Mouse (Mus musculus) ES-E14 (cell line): ENCODE results near the gene Cmah.

Experiments used
- CHD2 ChIP-seq: IDR thresholded peaks from 2 replicates; pipeline ENCODE4 v1.6.1; 2014; ENCODE audit warnings: mild to moderate bottlenecking, low read depth, low read length, inconsistent platforms
- HCFC1 ChIP-seq: IDR thresholded peaks from 2 replicates; pipeline ENCODE4 v1.6.1; 2012; ENCODE audit warnings: low read length, inconsistent platforms, borderline replicate concordance; ENCODE audit not compliant: insufficient read depth
- MAFK ChIP-seq: IDR thresholded peaks from 2 replicates; pipeline ENCODE4 v1.6.1; 2014; ENCODE audit warnings: mild to moderate bottlenecking, low read depth, low read length, inconsistent platforms; ENCODE audit not compliant: insufficient read depth
- ZC3H11A ChIP-seq: IDR thresholded peaks from 2 replicates; pipeline ENCODE4 v1.6.1; 2012; ENCODE audit warnings: low read depth, mild to moderate bottlenecking, inconsistent platforms, low read length, borderline replicate concordance

DNA sequence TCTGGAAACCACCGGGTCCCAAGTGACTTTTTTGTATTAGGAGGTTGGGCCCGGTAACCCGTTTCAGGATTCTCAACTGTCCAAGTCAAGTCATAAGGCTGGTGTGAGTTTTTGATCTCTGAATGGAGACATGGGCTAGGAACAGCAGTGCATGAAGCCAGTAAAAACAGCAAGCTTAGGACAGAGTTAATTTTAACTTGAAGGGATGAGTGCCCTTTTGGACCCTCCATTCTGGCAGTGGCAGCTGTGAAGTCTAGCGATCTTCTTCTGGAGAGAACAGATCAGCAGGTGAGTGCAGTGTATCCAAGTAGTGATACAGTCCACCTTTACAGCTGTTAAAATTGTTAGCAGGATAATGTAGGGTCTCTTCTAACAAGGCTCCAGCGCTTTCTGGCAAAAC is at the start of gene Cmah:
- TF ChIP-seq MAFK = no peak
- no peak for TF ChIP-seq HCFC1
- TF ChIP-seq CHD2 = no peak
- no peak for TF ChIP-seq ZC3H11A
